Mouse (Mus musculus) MEL (cell line): ENCODE results near the gene Olfr90. TPM values are rescaled to one million over a fixed set of nuclear protein-coding genes. Genes with fewer than 3 reads are reported as not detected.
"Not testable (repeated sequence)": the region's sequence is repeated elsewhere in the genome, so short reads cannot be mapped to it uniquely, and the experiment has no call there.

Source experiments
- DNase-seq: peaks from one replicate; pipeline ENCODE4 v3.0.0; 2011; ENCODE audit warnings: low read depth, low spot score
- H3K27ac ChIP-seq: 2 replicates; pipeline ENCODE4 v1.5.1; 2012; ENCODE audit warnings: low read depth, mild to moderate bottlenecking, control low read depth, low read length, moderate library complexity; ENCODE audit not compliant: control insufficient read depth
- H3K27me3 ChIP-seq, 2 experiments: fragments of 150-350 bp in 1 of 2; sonication (generic) in 1 of 2; 2 replicates each; pipeline ENCODE4 v1.6.1; 2012; ENCODE audit warnings: low read length in 2 of 2, mild to moderate bottlenecking in 2 of 2, improper control_type of control experiment in 1 of 2, moderate library complexity in 1 of 2; ENCODE audit not compliant: insufficient read depth in 2 of 2, control insufficient read depth in 1 of 2
- H3K36me3 ChIP-seq, 2 experiments: 2 replicates each; pipeline ENCODE4 v1.6.1; 2012 to 2014; ENCODE audit warnings: low read length in 2 of 2, improper control_type of control experiment in 1 of 2, inconsistent platforms in 1 of 2, mild to moderate bottlenecking in 1 of 2; ENCODE audit not compliant: insufficient read depth in 2 of 2, control insufficient read depth in 1 of 2
- H3K4me1 ChIP-seq, 2 experiments: fragments of 150-350 bp in 1 of 2; sonication (generic) in 1 of 2; 2 replicates each; pipeline ENCODE4 v1.6.1; 2012; ENCODE audit warnings: low read length in 2 of 2, improper control_type of control experiment in 1 of 2, mild to moderate bottlenecking in 1 of 2; ENCODE audit not compliant: insufficient read depth in 2 of 2, control insufficient read depth in 1 of 2
- H3K4me3 ChIP-seq, 2 experiments: fragments of 150-350 bp in 1 of 2; sonication (generic) in 1 of 2; 2 replicates each; pipeline ENCODE4 v1.5.1; 2012; ENCODE audit warnings: low read depth in 2 of 2, low read length in 2 of 2, mild to moderate bottlenecking in 2 of 2, moderate library complexity in 2 of 2, control low read depth in 1 of 2, improper control_type of control experiment in 1 of 2; ENCODE audit not compliant: control insufficient read depth in 1 of 2, insufficient read depth in 1 of 2
- H3K79me2 ChIP-seq: 2 replicates; pipeline ENCODE4 v1.6.1; 2012; ENCODE audit warnings: mild to moderate bottlenecking, low read length, moderate library complexity; ENCODE audit not compliant: control insufficient read depth, poor library complexity, insufficient read depth
- H3K9ac ChIP-seq: 2 replicates; pipeline ENCODE4 v1.6.1; 2012; ENCODE audit warnings: low read depth, mild to moderate bottlenecking, control low read depth, low read length, moderate library complexity; ENCODE audit not compliant: control insufficient read depth, poor library complexity, severe bottlenecking
- H3K9me3 ChIP-seq: fragments of 150-350 bp; sonication (generic); replicated peaks from 2 replicates; pipeline ENCODE4 v1.6.1; 2012; ENCODE audit warnings: mild to moderate bottlenecking, low read length, improper control_type of control experiment, moderate library complexity; ENCODE audit not compliant: insufficient read depth
- CTCF ChIP-seq, 3 experiments: IDR thresholded peaks in 2 of 3; conservative IDR thresholded peaks in 1 of 3; 2 replicates each; pipeline ENCODE4 v1.5.1; 2011 to 2012; ENCODE audit warnings: low read length in 3 of 3, low read depth in 2 of 3, mild to moderate bottlenecking in 2 of 3, improper control_type of control experiment in 1 of 3, inconsistent platforms in 1 of 3, mixed read lengths in 1 of 3, moderate library complexity in 1 of 3; ENCODE audit not compliant: control insufficient read depth in 1 of 3, insufficient read depth in 1 of 3, poor library complexity in 1 of 3, severe bottlenecking in 1 of 3
- E2F4 ChIP-seq: IDR thresholded peaks from 2 replicates; pipeline ENCODE4 v1.6.1; 2011; ENCODE audit warnings: low read depth, low read length, improper control_type of control experiment, borderline replicate concordance
- EP300 ChIP-seq, 2 experiments: IDR thresholded peaks; 2 replicates each; pipeline ENCODE4 v1.6.1; 2011; ENCODE audit warnings: improper control_type of control experiment in 2 of 2, low read length in 2 of 2, low read depth in 1 of 2, mild to moderate bottlenecking in 1 of 2
- GABPA ChIP-seq: IDR thresholded peaks from 2 replicates; pipeline ENCODE4 v1.6.1; 2012; ENCODE audit warnings: low read depth, mild to moderate bottlenecking, inconsistent platforms, low read length, improper control_type of control experiment, moderate library complexity
- GATA1 ChIP-seq: IDR thresholded peaks from 2 replicates; pipeline ENCODE4 v1.6.1; 2011; ENCODE audit warnings: low read depth, low read length, improper control_type of control experiment
- KAT2A ChIP-seq: conservative IDR thresholded peaks from 2 replicates; pipeline ENCODE4 v1.6.1; 2012; ENCODE audit warnings: low read depth, low read length, improper control_type of control experiment, inconsistent platforms
- MAZ ChIP-seq: IDR thresholded peaks from 2 replicates; pipeline ENCODE4 v1.6.1; 2012; ENCODE audit warnings: low read depth, mild to moderate bottlenecking, inconsistent platforms, low read length, improper control_type of control experiment
- MXI1 ChIP-seq: IDR thresholded peaks from 2 replicates; pipeline ENCODE4 v1.6.1; 2011; ENCODE audit warnings: mild to moderate bottlenecking, low read depth, low read length, improper control_type of control experiment
- NELFE ChIP-seq: IDR thresholded peaks from 2 replicates; pipeline ENCODE4 v1.6.1; 2011; ENCODE audit warnings: low read depth, low read length, improper control_type of control experiment
- POLR2AphosphoS2 ChIP-seq: IDR thresholded peaks from 2 replicates; pipeline ENCODE4 v1.6.1; 2011; ENCODE audit warnings: low read length, improper control_type of control experiment
- SIN3A ChIP-seq: IDR thresholded peaks from 2 replicates; pipeline ENCODE4 v1.6.1; 2012; ENCODE audit warnings: low read length, improper control_type of control experiment, inconsistent platforms
- TBP ChIP-seq: IDR thresholded peaks from 2 replicates; pipeline ENCODE4 v1.8.0; 2011; ENCODE audit warnings: low read depth, low read length, improper control_type of control experiment
- ZKSCAN1 ChIP-seq: IDR thresholded peaks from 2 replicates; pipeline ENCODE4 v1.6.1; 2012; ENCODE audit warnings: low read depth, mild to moderate bottlenecking, inconsistent platforms, low read length, improper control_type of control experiment, moderate library complexity
- ZMIZ1 ChIP-seq: IDR thresholded peaks from 2 replicates; pipeline ENCODE4 v1.6.1; 2012; ENCODE audit warnings: low read depth, mild to moderate bottlenecking, inconsistent platforms, low read length, improper control_type of control experiment, moderate library complexity
- ZNF384 ChIP-seq: IDR thresholded peaks from 2 replicates; pipeline ENCODE4 v1.6.1; 2012; ENCODE audit warnings: low read depth, mild to moderate bottlenecking, inconsistent platforms, low read length, improper control_type of control experiment
- polyA plus RNA-seq, 2 experiments: library from polyadenylated mRNA; stranded (reverse) in 1 of 2; unstranded in 1 of 2; fragments of >175 nt in 1 of 2; fragments of >200 nt in 1 of 2; gene quantifications; 2 replicates each; pipeline versions ENCODE4 v1.2.1 to v1.2.4; 2012; ENCODE audit warnings: low replicate concordance in 2 of 2, low read depth in 1 of 2; ENCODE audit not compliant: insufficient read length in 2 of 2, insufficient read depth in 1 of 2, missing spikeins in 1 of 2
- total RNA-seq: library from RNA; depleted of rRNA; stranded (reverse); fragments of 300-350 nt; gene quantifications from 2 replicates; pipeline ENCODE4 v1.2.3, GENCODE M21; 2012; rRNA removed

Gene Olfr90
- 0.08 TPM in 1 of 2 replicates, not detected in the other for total RNA-seq
- polyA plus RNA-seq, result under 1 TPM in 1 of 2 experiments, not detected in 1; 0.08 TPM

GRCm38 (mm10) chr17:37088399-37088798 is at the start of gene Olfr90:
TSS of gene Olfr90 (minus strand) at chr17:37088499.
- no peaks in the 10 kb centered on the region for H3K36me3 ChIP-seq
- no peak within 1 kb of the TSS for H3K9ac ChIP-seq
- no peaks in the 10 kb centered on the region for H3K9me3 ChIP-seq
- no peaks in the 10 kb centered on the region for H3K79me2 ChIP-seq
- H3K4me3 ChIP-seq, result no peak within 1 kb of the TSS
- H3K27me3 ChIP-seq, result no peaks in the 10 kb centered on the region
- H3K4me1 ChIP-seq, result no peaks in the 10 kb centered on the region
- no peak for TF ChIP-seq CTCF (IDR thresholded peaks at IDR 0.05 in 2 of 3, conservative IDR thresholded peaks at IDR 0.05 in 1 of 3; ENCODE audit: control insufficient read depth in 1 of 3, insufficient read depth in 1 of 3, low read depth in 2 of 3, low read length in 3 of 3, poor library complexity in 1 of 3, severe bottlenecking in 1 of 3)
- no peak within 1 kb of the TSS for H3K27ac ChIP-seq
- DNase-seq, result no peak

- H3K4me1 ChIP-seq, H3K79me2 ChIP-seq, H3K9ac ChIP-seq, H3K9me3 ChIP-seq, DNase-seq, H3K4me3 ChIP-seq, H3K36me3 ChIP-seq, H3K27ac ChIP-seq, H3K27me3 ChIP-seq: not testable (repeated sequence)
Measured at GRCm38 (mm10) chr17:37131366-37131765, 43.1 kb upstream of the Olfr90 start.

GRCm38 (mm10) chr17:37119988-37120387 is 31.7 kb upstream of the Olfr90 start, which contains the start of gene Olfr92:
TSS of gene Olfr92 (minus strand) at chr17:37120088.
- H3K4me3 ChIP-seq, result no peak within 1 kb of the TSS
- no peak within 1 kb of the TSS for H3K27ac ChIP-seq
- no peaks in the 10 kb centered on the region for H3K36me3 ChIP-seq
- TF ChIP-seq ZMIZ1 (no peak), KAT2A (no peak), MAZ (no peak), ZNF384 (no peak), ZKSCAN1 (no peak), GABPA (no peak), MXI1 (no peak), NELFE (no peak), E2F4 (no peak), TBP (no peak), EP300 (IDR thresholded peaks at IDR 0.05; ENCODE audit: low read depth in 1 of 2, low read length in 2 of 2) (no peak), GATA1 (no peak), SIN3A (no peak), POLR2AphosphoS2 (no peak)
- TF ChIP-seq, all 39 proteins: peak for 0
- Histone ChIP-seq H3K4me1 (no peaks in the 10 kb centered on the region), H3K9me3 (no peaks in the 10 kb centered on the region), H3K27me3 (no peaks in the 10 kb centered on the region), H3K79me2 (no peaks in the 10 kb centered on the region), H3K9ac (no peak within 1 kb of the TSS)
- DNase-seq, result no peak
